Mouse (Mus musculus) CD4-positive, CD25-positive, alpha-beta regulatory T cell, adult 9 weeks (primary cell): ENCODE results near the gene Gm15155. TPM values are rescaled to one million over a fixed set of nuclear protein-coding genes. Genes with fewer than 3 reads are reported as not detected.

Source experiments
- polyA plus RNA-seq: library from polyadenylated mRNA; unstranded; fragments of 100-300 nt; shearing (Covaris generic); gene quantifications from one replicate; pipeline ENCODE4 v1.2.1, GENCODE M21; 2017

Gene Gm15155
- polyA plus RNA-seq, result not detected

GRCm38 (mm10) chrX:155624341-155624841, at the start of gene Gm15155:
TSS of gene Gm15155 (plus strand) at chrX:155624741.

GRCm38 (mm10) chrX:155623701-155624281, 750 bp upstream of the Gm15155 start, which contains the start of gene Ptchd1:
TSS of gene Ptchd1 (minus strand) at chrX:155623814.

Other genes starting within 250 kb of the Gm15155 start
- not detected for gene Ptchd1, start 927 bp upstream of the Gm15155 start, polyA plus RNA-seq